Mouse (Mus musculus) cerebellum, adult 8-10 months (tissue): Measurements from ENCODE around the gene Cog1.

ENCODE experiments used
- DNase-seq: peaks from one replicate; pipeline ENCODE4 v3.0.0; 2022

Gene Cog1

DNA sequence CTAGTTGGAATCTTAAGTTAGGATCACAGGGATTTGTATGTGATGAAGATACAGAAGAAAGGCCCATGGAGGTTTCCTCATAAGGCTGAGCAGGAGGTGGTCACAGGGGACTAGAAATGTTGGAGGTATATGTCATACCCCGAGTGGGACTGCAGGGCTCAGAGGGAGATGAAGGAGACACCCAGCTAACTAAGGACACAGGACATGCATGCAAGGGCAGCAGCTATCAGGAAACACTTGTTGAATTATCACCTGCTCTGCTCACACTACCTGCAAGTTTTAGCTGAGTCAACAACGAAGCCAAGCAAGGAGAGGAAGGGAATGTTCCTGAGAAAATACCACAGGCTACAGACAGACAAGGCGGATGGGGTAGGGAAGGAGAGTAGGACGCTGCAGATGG is 18.7 kb downstream of the Cog1 start:
- DNase-seq, result no peak

DNA sequence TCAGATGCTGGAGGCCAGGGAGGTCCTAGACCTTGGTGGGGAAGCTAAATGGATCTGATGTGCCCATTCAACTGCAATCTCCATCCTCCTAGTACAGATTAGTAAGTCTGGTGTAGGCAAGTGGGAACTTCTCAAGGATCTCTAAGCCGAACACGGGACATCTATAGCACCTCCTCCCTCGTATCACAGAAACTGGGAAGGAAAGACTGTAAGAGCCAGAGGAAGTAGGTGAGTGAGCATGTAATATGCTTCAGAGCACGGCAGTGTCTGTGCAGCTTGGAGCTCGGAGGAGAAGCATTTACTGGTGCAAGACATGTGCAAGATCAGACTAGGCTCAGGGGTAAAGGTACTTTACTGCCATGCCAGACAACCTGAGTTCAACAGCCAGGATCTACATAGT is 19.9 kb downstream of the Cog1 start:
- no peak for DNase-seq

- no peak for DNase-seq
Measured at GRCm38 (mm10) chr11:113669711-113670110, 20.7 kb downstream of the Cog1 start.

DNA sequence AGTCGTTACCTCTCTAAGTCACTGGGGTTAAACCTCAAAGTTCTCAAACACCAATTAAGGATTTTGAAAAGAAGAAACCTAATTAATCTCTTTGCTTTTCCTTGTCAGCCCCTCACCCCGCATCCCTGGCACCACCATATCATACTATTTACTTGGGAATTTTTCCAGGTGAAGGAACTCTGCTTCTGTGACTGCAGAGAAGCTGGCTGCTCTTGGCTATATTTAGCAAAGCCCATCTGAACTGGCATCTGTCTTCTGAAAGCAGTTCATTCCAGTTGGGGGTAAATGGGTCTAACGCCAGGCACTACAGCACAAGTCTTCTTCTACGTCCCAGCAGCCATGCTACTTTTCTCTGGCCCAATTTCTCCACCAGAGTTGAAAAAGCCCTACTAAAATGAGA is 24.6 kb downstream of the Cog1 start:
- DNase-seq, result no peak

GRCm38 (mm10) chr11:113674595-113674994 is 25.6 kb downstream of the Cog1 start:
- no peak for DNase-seq

GRCm38 (mm10) chr11:113676847-113677246 is 27.9 kb downstream of the Cog1 start:
- DNase-seq, result no peak

DNA sequence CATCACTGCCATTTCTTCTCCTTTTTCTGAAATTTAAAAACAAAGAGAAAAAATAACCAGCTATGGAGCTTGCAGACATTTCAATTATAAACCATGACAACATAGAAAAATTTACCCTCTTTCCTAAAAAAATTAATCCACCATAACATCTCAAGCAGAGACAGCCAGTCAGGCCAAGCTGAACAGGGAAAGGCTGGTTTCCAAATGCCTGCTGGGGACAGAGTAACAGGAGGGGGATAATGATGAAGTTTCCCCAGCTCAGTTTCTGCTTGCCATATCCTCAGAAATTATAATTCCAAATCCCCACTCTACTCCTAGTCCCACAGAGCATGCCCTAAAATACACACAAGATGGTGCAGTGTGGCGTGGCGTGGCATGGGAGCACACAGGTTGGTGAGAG is 28.4 kb downstream of the Cog1 start:
- no peak for DNase-seq

DNA sequence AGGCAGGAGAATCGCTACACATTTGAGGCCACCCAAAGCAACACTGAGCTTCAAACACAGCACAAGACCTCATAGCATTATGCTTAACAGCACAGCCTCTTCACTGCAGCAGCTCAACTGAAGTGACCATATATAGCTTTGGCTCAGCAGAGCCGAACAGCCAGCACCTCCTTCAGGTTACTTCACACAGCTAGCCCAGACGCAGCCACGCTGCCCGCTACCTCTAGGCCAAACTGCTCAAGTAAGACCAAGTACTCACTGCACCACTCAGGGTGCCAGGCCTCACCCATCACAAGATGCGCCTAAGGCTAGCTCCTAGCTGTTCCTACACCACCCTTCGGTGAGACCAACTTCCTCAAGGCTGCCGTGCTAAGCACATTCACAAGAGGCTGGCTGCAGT is 29.4 kb downstream of the Cog1 start:
- no peak for DNase-seq

DNA sequence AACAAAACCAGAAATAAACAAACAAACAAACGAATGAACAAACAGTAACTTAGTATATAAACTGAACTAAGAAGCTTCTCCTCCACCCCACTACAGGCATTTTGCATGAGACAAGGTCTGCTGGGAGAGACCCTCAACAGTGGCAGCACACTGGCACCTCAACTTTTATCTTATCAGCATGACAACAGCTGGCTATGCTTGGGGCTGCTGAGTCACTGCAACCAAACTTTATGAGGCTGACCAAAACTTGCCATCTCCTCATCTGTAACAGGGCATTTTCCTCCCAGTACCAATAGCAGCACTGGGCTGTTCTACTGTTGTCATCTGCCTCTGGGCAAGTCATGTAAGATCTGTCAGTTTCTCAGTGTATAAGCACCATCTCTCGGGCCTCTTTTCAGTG is 32.0 kb downstream of the Cog1 start:
- no peak for DNase-seq

DNA sequence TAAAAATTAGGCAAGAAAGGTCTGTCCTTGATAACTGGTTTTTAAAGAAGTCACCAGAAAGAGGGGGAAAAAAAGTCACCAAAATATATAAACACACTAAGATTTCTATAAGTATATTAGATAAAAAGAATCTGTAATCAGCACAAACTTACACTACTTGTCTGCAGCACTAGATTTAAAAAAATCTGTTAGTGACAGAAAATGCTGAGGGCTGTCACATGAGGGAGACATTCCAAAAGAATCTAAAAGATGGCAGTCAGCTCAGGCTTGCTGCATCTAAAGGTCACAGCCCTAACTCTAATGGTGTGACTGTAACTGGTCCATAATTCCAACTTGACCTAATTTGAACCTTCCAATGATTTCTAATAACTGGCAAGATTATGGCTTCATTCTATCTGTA is 33.0 kb downstream of the Cog1 start:
- no peak for DNase-seq

DNA sequence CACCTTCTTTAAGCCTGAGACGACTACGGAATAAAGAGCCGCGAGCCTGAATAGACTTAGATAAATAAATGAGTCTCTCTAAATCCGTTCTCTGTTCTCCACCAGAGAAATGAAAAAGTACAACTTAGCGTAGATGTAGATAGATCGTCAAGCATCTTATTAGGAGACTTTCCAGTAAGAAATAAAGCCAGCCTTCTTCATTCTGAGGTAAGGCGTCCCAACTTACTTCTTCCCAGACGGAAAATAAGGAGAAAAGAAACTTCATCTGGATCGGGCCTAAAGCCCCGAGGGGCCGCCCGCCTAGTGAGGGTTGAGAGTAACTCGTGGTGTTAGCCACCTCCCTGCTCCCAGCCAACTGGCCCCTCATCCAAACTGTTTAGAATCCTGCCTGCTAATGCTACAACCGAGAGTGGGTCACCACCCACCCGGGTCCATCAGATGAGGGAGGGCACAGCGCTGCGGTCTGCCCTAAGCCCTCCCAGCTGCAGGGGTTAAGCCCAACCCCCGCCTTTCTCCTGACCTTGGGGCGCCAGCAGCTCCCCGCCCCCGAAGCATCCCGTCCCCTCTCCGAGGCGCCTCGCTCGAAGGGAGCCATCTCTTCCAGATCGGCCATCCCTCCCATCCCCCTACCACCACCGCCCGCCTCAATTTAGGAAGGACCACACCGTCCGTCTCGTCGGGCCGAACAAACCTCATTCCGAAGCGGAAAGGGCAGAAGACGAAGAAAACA is 34.1 kb downstream of the Cog1 start:
- no peak for DNase-seq

- DNase-seq, result no peak
Measured at GRCm38 (mm10) chr11:113683627-113683956, 34.6 kb downstream of the Cog1 start.

DNA sequence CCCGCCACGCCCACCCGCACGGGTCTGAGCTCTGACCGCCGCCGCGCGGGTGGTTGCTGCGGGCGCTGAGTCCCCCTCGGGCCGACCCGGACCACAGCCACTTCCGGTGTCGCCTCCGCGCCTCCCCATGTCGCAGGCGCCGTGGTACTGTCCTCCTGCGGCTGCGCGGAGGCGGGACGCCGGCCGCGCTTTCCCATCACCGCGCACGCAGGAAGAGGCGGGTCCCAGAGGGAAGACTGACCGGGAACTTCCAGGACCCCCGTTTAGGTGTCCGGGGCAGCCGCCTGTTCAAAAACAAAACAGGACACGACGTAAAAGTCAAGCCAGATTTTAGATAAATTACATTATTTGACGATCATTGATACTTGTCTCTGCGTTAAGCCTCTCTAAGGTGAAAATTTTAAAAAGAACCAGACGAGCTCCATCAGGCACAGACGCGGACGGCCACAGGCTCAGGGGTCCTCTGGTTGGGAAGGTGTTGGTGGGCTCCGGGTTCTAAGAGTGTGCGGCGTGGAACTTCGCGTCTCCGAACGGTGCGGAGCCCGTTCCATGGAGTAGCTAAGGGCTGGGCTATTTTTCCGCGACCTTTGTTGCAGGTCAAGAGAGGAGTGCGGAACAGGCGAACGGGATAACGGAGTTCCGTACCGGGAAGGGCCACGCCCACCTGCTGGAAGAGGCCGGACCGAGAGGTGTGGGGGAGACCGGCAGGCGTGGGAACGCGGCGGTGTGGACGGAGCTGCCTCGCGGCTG is 35.2 kb downstream of the Cog1 start, which contains the start of the genes Fam104a and D11Wsu47e:
TSS of gene Fam104a (minus strand) at position 199 of the 750 bp plus-strand sequence.
TSS of gene D11Wsu47e (plus strand) at position 456 of the 750 bp plus-strand sequence.
- peak; percentile 97 for DNase-seq

GRCm38 (mm10) chr11:113684707-113685426 is 35.9 kb downstream of the Cog1 start:
- DNase-seq, result no peak

DNA sequence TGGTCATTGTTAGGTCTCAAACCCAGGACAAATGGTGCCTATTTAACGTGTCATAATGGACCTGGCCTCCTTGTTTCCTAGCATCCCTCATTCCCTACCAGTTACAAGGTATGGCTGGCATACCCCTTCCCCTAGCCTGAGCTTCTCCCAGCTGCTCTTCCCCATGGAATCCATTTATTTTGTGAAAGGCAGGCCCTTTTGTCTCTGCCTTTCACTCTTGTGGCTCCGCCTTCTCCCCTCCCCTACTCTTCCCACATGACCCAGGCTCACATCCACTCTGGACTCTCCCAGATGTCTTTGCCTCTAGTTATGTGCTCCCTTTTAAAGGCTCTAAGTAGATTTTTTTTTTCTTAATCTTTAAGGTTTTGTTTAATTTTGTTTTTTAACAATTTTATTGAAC is 38.1 kb downstream of the Cog1 start:
- no peak for DNase-seq

GRCm38 (mm10) chr11:113690506-113690905 is 41.5 kb downstream of the Cog1 start:
- DNase-seq, result no peak

DNA sequence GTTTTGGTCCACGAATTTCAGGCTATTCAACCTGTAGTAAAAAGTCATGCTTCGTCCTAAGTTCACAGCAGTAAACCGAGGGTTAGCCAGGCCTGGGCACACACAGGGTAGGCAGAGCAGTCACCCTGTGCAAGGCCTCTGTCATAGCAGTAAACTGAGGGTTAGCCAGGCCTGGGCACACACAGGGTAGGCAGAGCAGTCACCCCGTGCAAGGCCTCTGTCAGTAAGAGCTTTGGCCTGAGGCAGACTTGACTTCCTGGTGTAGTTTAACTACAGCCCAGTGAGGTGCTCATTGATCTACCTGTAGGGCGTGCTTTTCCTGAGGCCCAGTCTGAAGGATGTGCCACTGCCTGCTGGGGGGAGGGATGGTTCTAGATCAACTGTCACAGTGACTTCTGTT is 42.3 kb downstream of the Cog1 start:
- DNase-seq, result no peak

DNA sequence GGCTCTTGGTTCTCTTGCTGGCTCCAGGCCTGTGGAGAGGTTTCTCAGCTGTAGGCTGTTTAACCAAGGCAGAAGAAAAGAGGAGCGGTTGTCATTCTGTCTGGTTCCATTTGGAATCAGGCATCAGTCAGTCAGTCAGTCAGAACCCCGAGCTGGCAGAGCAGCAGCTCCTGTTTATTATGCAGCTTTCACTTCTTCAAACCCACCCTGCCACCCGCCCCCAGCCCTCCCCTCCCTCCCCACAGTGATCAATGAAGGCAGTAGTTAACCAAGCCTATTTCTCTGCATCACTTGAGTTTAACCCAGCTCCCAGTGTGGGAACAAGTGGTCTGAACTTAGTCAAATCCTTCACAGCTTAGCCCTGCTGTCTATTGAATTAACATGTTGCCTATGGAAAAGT is 42.9 kb downstream of the Cog1 start:
- no peak for DNase-seq

GRCm38 (mm10) chr11:113697571-113697970 is 48.6 kb downstream of the Cog1 start:
- DNase-seq, result no peak

GRCm38 (mm10) chr11:113698013-113698545 is 49.1 kb downstream of the Cog1 start:
- DNase-seq, result no peak

- no peak for DNase-seq
Measured at GRCm38 (mm10) chr11:113699643-113700042, 50.7 kb downstream of the Cog1 start.

- DNase-seq, result peak; percentile 78
Measured at GRCm38 (mm10) chr11:113703758-113704157, 54.8 kb downstream of the Cog1 start.

GRCm38 (mm10) chr11:113705966-113706652 is 57.1 kb downstream of the Cog1 start:
- DNase-seq, result no peak
